Mouse (Mus musculus): Measurements from ENCODE around the gene Ntn4. TPM values are rescaled to one million over a fixed set of nuclear protein-coding genes. Genes with fewer than 3 reads are reported as not detected.

Ntn4 gene
- polyA plus RNA-seq, 1 experiment from 2014 or later = 0.76 TPM

GRCm38 (mm10) chr10:93776731-93777151 is 136.3 kb downstream of the Ntn4 start:
- H3K27me3 ChIP-seq (ENCODE audit: control insufficient read depth, insufficient read depth, low read length) = no peaks in the 10 kb centered on the region
- DNase-seq (ENCODE audit: low spot score) (no peak), ATAC-seq (ENCODE audit: low FRiP score, low TSS enrichment) (no peak)
- H3K27ac ChIP-seq (replicated peaks) = no peak overlapping the region
- H3K36me3 ChIP-seq (ENCODE audit: control insufficient read depth, insufficient read depth, low read length) = no peaks in the 10 kb centered on the region
- H3K9ac ChIP-seq (ENCODE audit: low read length) = no peak overlapping the region
- no peaks in the 10 kb centered on the region for H3K4me1 ChIP-seq (replicated peaks; ENCODE audit: control insufficient read depth, insufficient read depth)
- 21% methylated on average over 5 of the region's 5 CpGs for WGBS
- no peaks in the 10 kb centered on the region for H3K9me3 ChIP-seq (ENCODE audit: control insufficient read depth, low read length)
- TF ChIP-seq CTCF (IDR thresholded peaks at IDR 0.05; ENCODE audit: low read depth) (no peak), EP300 (optimal IDR thresholded peaks at IDR 0.05) (no peak)
- no peak overlapping the region for H3K4me2 ChIP-seq (replicated peaks; ENCODE audit: low read depth)
- no peak overlapping the region for H3K4me3 ChIP-seq (ENCODE audit: low read depth, low read length)

GRCm38 (mm10) chr10:93777372-93777771 is 136.9 kb downstream of the Ntn4 start:
- Histone ChIP-seq H3K4me2 (replicated peaks; ENCODE audit: low read depth) (no peak overlapping the region), H3K27me3 (ENCODE audit: control insufficient read depth, insufficient read depth, low read length) (no peaks in the 10 kb centered on the region), H3K4me3 (ENCODE audit: low read depth, low read length) (no peak overlapping the region), H3K36me3 (ENCODE audit: control insufficient read depth, insufficient read depth, low read length) (no peaks in the 10 kb centered on the region), H3K27ac (replicated peaks) (no peak overlapping the region), H3K4me1 (replicated peaks; ENCODE audit: control insufficient read depth, insufficient read depth) (no peaks in the 10 kb centered on the region), H3K9me3 (ENCODE audit: control insufficient read depth, low read length) (no peaks in the 10 kb centered on the region), H3K9ac (ENCODE audit: low read length) (no peak overlapping the region)
- ATAC-seq (ENCODE audit: low FRiP score, low TSS enrichment) (no peak), DNase-seq (ENCODE audit: low spot score) (peak; percentile 67)
- WGBS = 49% methylated on average over 7 of the region's 7 CpGs
- peak; percentile 79 for TF ChIP-seq CTCF (IDR thresholded peaks at IDR 0.05; ENCODE audit: low read depth)
- no peak for TF ChIP-seq EP300 (optimal IDR thresholded peaks at IDR 0.05)

- H3K27ac ChIP-seq (replicated peaks) = no peak overlapping the region
- DNase-seq (ENCODE audit: low spot score) = peak; percentile 17
- WGBS = 54% methylated on average over 15 of the region's 15 CpGs
Observed at GRCm38 (mm10) chr10:93783216-93784013, 142.9 kb downstream of the Ntn4 start.

More at GRCm38 (mm10) chr10:93783216-93784013, 142.9 kb downstream of the Ntn4 start:
- TF ChIP-seq CTCF (IDR thresholded peaks at IDR 0.05; ENCODE audit: low read depth) (no peak), EP300 (optimal IDR thresholded peaks at IDR 0.05) (no peak)
- H3K36me3 ChIP-seq (ENCODE audit: control insufficient read depth, insufficient read depth, low read length) = no peaks in the 10 kb centered on the region
- H3K27me3 ChIP-seq (ENCODE audit: control insufficient read depth, insufficient read depth, low read length) = no peaks in the 10 kb centered on the region
- no peak for ATAC-seq (ENCODE audit: low FRiP score, low TSS enrichment)
- no peaks in the 10 kb centered on the region for H3K4me1 ChIP-seq (replicated peaks; ENCODE audit: control insufficient read depth, insufficient read depth)
- no peak overlapping the region for H3K4me2 ChIP-seq (replicated peaks; ENCODE audit: low read depth)
- H3K9me3 ChIP-seq (ENCODE audit: control insufficient read depth, low read length) = no peaks in the 10 kb centered on the region
- H3K9ac ChIP-seq (ENCODE audit: low read length) = no peak overlapping the region
- no peak overlapping the region for H3K4me3 ChIP-seq (ENCODE audit: low read depth, low read length)

Other genes with a start within 250 kb of the Ntn4 start
- gene Lta4h, start 187.3 kb upstream of the Ntn4 start, polyA plus RNA-seq (2015; fragmentation: Nextera tagmentation; extraction: Ambion mirVana) = 100 and 103 TPM in 2 replicates
- 0.47 and 0.81 TPM in 2 replicates for gene Hal, start 151.9 kb upstream of the Ntn4 start, polyA plus RNA-seq (2015; fragmentation: Nextera tagmentation; extraction: Ambion mirVana)
- gene Amdhd1, start 100.6 kb upstream of the Ntn4 start, polyA plus RNA-seq (2015; fragmentation: Nextera tagmentation; extraction: Ambion mirVana) = 0.28 and 0.45 TPM in 2 replicates
- 0.16 and 0.45 TPM in 2 replicates for gene Ccdc38, start 100.0 kb upstream of the Ntn4 start, polyA plus RNA-seq (2015; fragmentation: Nextera tagmentation; extraction: Ambion mirVana)
- gene Snrpf, start 51.0 kb upstream of the Ntn4 start, polyA plus RNA-seq (2015; fragmentation: Nextera tagmentation; extraction: Ambion mirVana) = 67.4 and 74.5 TPM in 2 replicates
- gene Usp44, start 190.9 kb downstream of the Ntn4 start, polyA plus RNA-seq (2015; fragmentation: Nextera tagmentation; extraction: Ambion mirVana) = not detected in 2 replicates

Measured in stomach, postnatal 0 days (tissue).